Mouse (Mus musculus) CD8-positive naive resting alpha-beta T cell, adult 2 months (primary cell): ENCODE data around the gene Cdk14.

Experiments used
- DNase-seq, 2 experiments: peaks; one replicate each; pipeline ENCODE4 v3.0.0; 2022; ENCODE audit warnings: low read depth in 2 of 2, low spot score in 2 of 2

Cdk14 gene

GRCm38 (mm10) chr5:4866945-4867344 lies 553.2 kb downstream of the Cdk14 start:
- no peak for DNase-seq

DNA sequence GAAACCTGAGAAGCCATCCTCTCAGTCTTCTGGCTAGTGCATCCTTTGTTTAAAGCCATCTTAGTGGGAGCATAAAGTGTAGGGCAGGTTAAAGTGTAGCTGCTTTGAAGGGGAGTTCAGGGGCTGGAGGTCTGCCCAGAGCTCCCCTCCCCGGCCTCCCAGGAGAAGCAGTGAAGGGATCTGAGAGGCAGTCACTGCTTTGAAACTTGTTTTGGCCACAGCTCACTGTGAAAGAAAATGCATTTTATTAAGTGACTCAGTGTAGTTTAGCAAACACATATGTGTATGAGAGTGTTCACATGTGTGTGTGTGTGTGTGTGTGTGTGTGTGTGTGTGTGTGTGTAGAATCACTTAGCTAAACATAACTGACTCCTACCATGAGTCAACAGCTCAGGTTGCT lies 554.0 kb downstream of the Cdk14 start:
- DNase-seq: no peak

GRCm38 (mm10) chr5:4861592-4861991 lies 558.5 kb downstream of the Cdk14 start:
- DNase-seq: no peak

DNA sequence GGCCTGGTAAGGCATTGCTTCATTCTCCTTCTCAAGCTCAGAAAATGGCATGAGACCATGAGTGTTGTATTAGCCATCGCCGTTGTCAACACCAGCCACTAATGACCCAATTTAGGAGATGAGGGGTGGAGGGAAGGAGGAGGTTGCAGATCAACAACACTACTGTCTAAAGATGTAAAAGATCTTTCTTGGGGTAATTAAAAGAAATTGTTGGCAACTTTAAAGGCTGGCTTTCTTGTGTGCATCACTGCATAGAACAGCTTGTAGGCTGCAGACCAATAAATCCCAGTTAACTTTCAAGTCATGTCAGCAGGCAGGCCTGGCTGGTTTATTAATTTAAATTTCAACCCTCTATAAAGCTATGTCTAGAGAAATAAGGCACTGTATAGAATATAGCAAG lies 559.0 kb downstream of the Cdk14 start:
- DNase-seq: no peak

GRCm38 (mm10) chr5:4858032-4858641 lies 562.0 kb downstream of the Cdk14 start:
- no peak for DNase-seq

GRCm38 (mm10) chr5:4853503-4853902 lies 566.6 kb downstream of the Cdk14 start:
- DNase-seq: no peak

GRCm38 (mm10) chr5:4852711-4853320 lies 567.3 kb downstream of the Cdk14 start:
- no peak for DNase-seq

GRCm38 (mm10) chr5:4851934-4852710 lies 568.0 kb downstream of the Cdk14 start:
- DNase-seq: no peak

DNA sequence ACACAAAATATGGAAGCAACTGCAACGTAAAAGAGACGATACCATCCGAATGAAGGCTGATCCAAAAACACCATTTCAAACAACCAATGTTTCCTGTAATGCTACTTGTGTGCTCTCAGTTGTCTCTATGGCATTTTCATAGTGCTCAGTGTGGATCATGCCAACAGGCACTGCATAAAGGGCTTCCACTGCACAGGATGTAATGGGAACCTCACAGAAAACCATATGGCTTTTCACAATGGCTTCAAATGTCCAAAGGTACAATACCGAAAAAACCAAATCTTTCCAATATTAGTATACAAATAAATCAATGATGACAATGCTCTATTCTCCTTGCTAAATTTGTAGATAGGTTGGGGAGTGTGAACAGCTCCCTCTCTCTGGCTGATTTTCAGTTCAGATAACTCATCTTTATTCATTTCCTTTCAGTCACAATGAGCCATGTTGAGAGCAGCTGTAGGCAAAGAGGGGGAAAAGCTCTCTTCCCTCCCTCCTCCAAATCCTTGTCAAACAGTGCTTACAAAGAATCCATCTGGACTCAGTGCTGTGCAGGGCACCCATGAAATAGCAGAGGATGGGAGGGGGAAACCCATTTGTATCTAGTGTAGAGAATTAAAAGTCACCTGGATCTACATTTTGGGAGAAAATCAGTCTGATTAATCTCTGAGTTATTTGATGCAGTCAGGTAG lies 568.7 kb downstream of the Cdk14 start:
- no peak for DNase-seq

DNA sequence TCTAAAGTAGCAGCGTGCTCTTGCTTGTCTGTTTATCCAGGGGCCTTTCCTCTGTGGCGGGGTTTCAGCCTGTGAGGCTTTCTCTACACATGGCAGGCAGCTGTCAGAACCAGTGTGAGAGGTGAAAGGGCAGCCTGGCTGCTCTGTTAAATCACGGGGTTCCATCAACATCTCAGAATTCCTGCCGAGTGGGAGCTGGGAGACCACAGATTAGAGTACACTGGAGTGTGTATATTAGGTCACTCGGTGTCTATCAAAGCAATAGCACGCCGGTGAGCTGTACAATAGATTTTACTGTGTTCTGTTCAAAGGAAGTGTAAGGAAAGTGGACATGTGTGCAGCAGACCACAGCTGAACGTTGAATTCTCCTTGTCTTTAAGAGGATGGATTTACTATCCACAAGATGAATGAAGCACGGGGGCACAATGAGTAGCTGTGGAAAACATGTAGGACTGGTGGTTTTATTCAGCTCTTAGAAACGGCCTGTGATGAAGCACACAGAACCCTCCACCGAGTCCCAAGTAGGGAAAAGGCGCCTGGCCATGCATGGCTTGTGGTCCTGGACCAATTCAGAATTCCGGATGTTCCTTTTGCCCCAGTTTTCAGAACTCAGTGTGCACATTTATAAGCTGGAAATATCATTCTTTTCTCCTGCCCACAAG lies 585.2 kb downstream of the Cdk14 start:
- DNase-seq: no peak

DNA sequence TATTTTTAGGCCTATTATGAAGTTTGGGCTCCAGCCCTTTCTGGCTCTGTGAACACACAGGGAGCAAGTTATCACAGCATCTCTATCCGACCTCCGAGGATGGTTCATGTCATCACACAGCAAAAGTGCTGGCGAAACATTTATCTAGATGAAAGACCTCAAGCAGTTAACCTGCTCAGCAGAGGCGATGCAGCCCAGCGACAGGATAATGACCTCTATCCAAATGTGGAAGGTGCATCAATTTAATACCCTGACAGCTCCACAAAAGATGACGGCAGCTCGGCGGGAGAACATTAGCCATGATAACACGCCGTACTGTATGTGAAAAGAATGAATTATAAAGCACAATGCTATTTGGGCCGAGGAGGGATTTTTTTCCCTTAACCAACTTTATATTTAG lies 586.2 kb downstream of the Cdk14 start:
- no peak for DNase-seq

DNA sequence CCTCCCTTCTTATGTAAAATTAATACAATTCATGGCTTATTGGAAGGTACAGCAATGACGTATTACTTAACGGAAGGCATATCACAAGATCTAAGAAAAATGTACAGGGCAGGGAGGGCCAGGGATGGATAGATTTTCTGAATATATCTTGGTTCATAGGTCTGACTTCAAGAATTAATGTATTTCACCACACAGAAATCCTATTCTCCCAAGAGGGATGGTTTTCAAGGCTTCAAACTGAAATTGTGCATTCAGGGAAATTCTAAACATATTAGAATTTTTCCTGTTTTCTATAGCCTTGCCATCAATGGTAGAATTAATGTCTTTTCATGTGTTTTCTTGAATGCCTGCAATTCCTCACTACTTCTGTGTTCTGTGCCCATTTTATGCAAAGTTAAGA lies 593.2 kb downstream of the Cdk14 start:
- no peak for DNase-seq

DNA sequence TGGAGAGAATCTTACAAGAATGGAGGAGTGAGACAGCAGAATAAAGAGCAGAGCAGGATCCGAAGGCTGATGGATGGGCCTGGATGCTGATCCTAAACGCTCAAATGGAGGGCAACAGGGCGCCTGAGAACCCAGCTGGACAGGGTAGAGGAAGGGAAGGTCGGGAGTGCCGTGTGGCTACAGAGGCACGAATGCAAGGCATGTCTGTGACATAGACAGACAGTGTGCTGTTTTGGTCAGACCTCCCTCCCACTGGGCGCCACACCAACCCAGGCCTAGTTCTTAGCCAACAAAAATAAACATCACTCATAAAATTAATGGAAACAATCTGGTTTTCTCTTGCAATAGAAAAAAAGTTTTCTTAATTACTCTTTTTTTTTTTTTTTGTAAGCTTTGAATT lies 594.2 kb downstream of the Cdk14 start:
- DNase-seq: no peak

DNA sequence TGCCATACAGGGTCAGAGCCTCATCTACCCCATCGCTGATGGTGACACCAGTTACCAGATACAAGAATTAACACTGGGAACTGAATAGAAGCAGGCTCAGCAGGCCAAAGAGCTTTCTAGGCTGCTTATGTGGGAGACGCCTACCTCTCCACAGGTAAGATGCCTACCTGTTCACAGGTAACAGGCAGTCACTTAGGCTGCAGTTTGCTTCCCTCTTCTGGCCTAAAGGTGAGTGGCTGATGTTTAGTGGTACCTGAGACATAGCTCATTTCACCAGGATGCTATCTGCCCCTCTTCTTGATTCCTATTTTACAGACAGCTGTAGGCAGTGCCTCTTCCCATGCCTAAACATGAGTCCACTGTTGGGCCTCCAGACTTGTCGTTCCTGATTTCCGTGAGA lies 595.0 kb downstream of the Cdk14 start:
- DNase-seq: no peak

- DNase-seq: no peak
Observed at GRCm38 (mm10) chr5:4824171-4824570, 595.9 kb downstream of the Cdk14 start.

- DNase-seq: no peak
Observed at GRCm38 (mm10) chr5:4822041-4822440, 598.1 kb downstream of the Cdk14 start.

- DNase-seq: no peak
Observed at GRCm38 (mm10) chr5:4821368-4821771, 598.7 kb downstream of the Cdk14 start.

DNA sequence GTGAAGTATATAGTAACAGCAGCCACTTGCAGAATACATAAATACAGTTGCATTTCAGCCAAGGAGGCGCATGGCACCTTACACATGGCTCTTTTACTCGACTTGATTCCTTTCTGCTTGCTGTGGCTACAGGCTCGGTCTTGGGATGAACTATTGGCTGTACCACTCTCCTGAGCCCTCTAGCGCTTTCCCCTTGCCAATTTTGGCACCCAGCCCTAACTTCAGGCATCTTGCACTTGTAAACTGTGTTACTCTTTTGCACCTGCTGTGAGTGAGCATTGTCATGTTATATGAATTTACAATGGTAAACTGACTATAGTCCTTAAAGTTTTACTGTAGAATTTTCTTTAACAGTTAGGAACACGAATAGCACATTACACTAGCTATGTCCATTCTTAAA lies 603.1 kb downstream of the Cdk14 start:
- DNase-seq: no peak

DNA sequence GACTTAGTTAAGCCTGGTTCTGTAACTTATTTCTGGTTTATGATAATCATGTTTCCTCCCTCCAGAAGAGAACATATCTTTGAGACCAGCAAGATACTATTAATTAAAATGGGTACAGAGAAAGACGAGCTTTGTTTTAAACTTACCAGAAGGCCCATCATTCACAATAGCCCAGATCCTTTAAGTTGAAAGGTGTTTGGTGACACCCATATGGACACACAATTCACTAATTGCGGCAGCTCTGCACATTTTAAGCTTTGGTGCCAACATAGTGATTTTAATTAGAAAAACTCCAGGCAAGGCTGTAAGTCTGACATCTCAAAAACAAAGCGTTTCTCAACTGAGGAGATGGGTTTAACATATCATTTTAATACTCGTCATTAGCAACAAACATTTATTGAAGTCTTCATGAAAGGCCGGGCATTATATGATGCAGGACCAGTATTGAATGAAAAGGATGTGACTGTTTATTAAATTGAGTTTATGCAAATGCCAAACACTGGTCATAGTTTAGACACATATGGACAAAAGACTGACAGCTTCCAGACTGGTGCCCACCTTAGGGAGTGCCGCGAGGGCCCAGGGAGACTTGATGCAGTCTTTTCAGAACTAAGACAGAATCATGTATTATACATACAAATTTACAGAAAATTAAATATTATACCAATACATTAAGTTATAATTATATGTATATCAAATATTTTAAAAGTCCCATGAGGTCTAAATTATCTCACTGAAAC lies 605.5 kb downstream of the Cdk14 start:
- no peak for DNase-seq

GRCm38 (mm10) chr5:4813357-4813756 lies 606.8 kb downstream of the Cdk14 start:
- DNase-seq: no peak
